Mouse (Mus musculus) heart, postnatal 0 days (tissue): Measurements from ENCODE around the gene Cnr1.

ENCODE experiments used
- CTCF ChIP-seq: IDR thresholded peaks from 2 replicates; pipeline ENCODE4 v1.5.1; 2016; ENCODE audit warnings: antibody characterized with exemption, control low read depth, low read depth
- EP300 ChIP-seq: IDR thresholded peaks from 2 replicates; pipeline ENCODE4 v1.6.1; 2016; ENCODE audit warnings: antibody characterized with exemption, low read depth

- TF ChIP-seq CTCF = no peak
- TF ChIP-seq EP300 = no peak
Observed at GRCm38 (mm10) chr4:33943936-33944335, 19.5 kb downstream of the Cnr1 start.
